Mouse (Mus musculus): ENCODE data around the gene Smyd3. TPM values are rescaled to one million over a fixed set of nuclear protein-coding genes. Genes with fewer than 3 reads are reported as not detected.
"Not testable (repeated sequence)": the region's sequence is repeated elsewhere in the genome, so short reads cannot be mapped to it uniquely, and the experiment has no call there.

Gene Smyd3
- polyA plus RNA-seq, 1 experiment = 40.2 TPM

DNA sequence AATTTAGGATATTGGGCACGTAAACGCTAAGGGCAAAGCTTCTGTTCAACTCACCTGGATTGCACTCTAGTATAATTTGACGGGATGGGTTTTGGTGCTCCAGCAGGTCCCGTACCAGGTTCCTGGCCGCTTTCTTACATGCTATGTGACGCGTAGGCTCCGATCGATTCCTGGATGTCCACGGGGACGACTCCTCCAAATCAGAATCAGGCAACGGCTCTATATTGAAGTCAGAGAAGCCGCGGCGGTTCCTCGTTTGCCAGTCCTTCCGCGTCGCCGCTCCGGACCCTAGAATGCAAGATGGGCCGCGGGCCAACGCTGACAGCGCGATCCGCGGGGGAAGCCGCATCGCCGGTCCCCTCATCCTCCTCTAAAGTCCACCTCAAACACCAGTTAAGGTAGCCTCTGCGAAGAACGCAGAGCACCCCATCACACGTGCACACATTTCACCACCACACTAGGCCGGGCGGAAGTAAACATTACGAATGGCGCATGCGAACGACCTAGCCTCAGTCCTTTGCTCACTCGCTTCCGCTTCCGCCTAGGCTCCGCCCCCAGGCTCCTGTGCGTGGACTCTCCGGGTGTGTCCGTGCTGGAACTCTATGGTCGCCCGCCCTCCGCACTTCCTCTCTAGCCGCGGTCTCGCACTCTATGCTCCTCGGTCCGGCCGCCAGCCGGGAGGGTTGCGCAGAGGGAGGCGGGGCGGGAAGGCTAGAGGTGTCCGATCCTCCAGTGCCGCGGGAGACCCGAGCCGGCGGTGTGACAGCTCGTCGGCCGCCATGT is 28.1 kb upstream of the Smyd3 start, which contains the start of the genes Tfb2m and Cnst:
Tfb2m (minus strand) TSS at position 500 of the 783 bp plus-strand sequence.
Cnst (plus strand) TSS at position 603 of the 783 bp plus-strand sequence.
- not testable (repeated sequence) for H3K4me1 ChIP-seq (ENCODE audit: control insufficient read depth, insufficient read depth, low read length); H3K9me3 ChIP-seq (replicated peaks; ENCODE audit: control insufficient read depth, insufficient read depth, low read length, poor library complexity, severe bottlenecking); H3K27ac ChIP-seq (ENCODE audit: insufficient read depth, low read length); H3K36me3 ChIP-seq (ENCODE audit: control insufficient read depth, insufficient read depth, low read length, poor library complexity, severe bottlenecking); H3K27me3 ChIP-seq (ENCODE audit: control insufficient read depth, insufficient read depth, low read length, poor library complexity, severe bottlenecking)
- TF ChIP-seq EP300 (IDR thresholded peaks at IDR 0.05; ENCODE audit: insufficient read depth, low read depth, low read length) = peak; percentile 35; the same call in 1 of the 2 replicates
- peak within 1 kb of the TSS; percentile 82 for H3K4me3 ChIP-seq (ENCODE audit: low read depth, low read length)
- H3K9ac ChIP-seq (ENCODE audit: low read depth, poor library complexity, severe bottlenecking) = peak within 1 kb of the TSS; percentile 74

DNA sequence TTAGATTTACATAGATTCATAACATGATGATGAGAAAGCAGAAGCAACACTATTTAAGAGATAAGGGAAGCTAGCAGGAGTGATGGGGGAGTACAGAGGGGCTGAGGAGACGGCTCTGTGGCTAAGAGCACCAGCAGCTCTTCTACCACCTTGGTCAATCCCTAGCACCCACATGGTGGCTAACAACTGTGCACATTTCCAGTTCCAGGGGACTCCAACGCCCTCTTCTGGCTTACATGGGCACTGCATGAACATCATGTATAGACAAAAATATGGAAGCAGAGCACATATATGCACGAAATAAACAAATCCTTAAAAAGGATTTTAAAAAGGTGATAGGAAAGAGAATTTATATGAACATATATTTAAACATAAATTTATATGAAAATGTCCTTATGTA is 23.7 kb upstream of the Smyd3 start:
- Histone ChIP-seq H3K4me1 (ENCODE audit: control insufficient read depth, insufficient read depth, low read length) (no peaks in the 10 kb centered on the region), H3K36me3 (ENCODE audit: control insufficient read depth, insufficient read depth, low read length, poor library complexity, severe bottlenecking) (peaks cover 9% of the 10 kb centered on the region)
- TF ChIP-seq EP300 (IDR thresholded peaks at IDR 0.05; ENCODE audit: insufficient read depth, low read depth, low read length) (no peak), POLR2A (IDR thresholded peaks at IDR 0.05; ENCODE audit: insufficient read depth, low read length) (no peak), CTCF (IDR thresholded peaks at IDR 0.05; ENCODE audit: low read depth, low read length) (peak; percentile 43)

DNA sequence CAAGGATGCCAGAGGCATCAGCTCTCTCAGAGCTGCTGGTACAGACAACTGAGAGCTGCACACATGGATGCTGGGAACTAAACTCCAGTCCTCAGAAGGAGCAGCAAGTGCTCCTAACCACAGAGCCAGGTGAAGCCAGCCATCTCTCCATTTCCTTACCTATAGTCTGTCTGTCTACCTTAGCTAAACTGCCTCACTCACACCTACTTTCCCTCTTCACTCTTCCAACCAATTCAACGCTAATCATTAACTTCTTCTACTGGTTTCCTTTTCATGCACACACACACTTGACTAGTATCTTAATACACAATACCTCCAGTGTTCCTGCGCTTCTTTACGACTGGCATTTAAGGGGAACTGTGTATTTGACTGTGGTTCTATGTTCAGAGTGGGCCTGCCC is 22.0 kb upstream of the Smyd3 start:
- Histone ChIP-seq H3K9me3 (replicated peaks; ENCODE audit: control insufficient read depth, insufficient read depth, low read length, poor library complexity, severe bottlenecking) (no peaks in the 10 kb centered on the region), H3K36me3 (ENCODE audit: control insufficient read depth, insufficient read depth, low read length, poor library complexity, severe bottlenecking) (peaks cover 9% of the 10 kb centered on the region), H3K4me1 (ENCODE audit: control insufficient read depth, insufficient read depth, low read length) (no peaks in the 10 kb centered on the region), H3K9ac (ENCODE audit: low read depth, poor library complexity, severe bottlenecking) (no peak overlapping the region), H3K27ac (ENCODE audit: insufficient read depth, low read length) (no peak overlapping the region), H3K27me3 (ENCODE audit: control insufficient read depth, insufficient read depth, low read length, poor library complexity, severe bottlenecking) (no peaks in the 10 kb centered on the region), H3K4me3 (ENCODE audit: low read depth, low read length) (no peak overlapping the region)
- no peak for TF ChIP-seq EP300 (IDR thresholded peaks at IDR 0.05; ENCODE audit: insufficient read depth, low read depth, low read length)
- no peak for TF ChIP-seq CTCF (IDR thresholded peaks at IDR 0.05; ENCODE audit: low read depth, low read length)
- no peak for TF ChIP-seq POLR2A (IDR thresholded peaks at IDR 0.05; ENCODE audit: insufficient read depth, low read length)

More for the DNA sequence above, 23.7 kb upstream of the Smyd3 start:
- Histone ChIP-seq H3K27ac (ENCODE audit: insufficient read depth, low read length) (no peak overlapping the region), H3K9ac (ENCODE audit: low read depth, poor library complexity, severe bottlenecking) (no peak overlapping the region), H3K9me3 (replicated peaks; ENCODE audit: control insufficient read depth, insufficient read depth, low read length, poor library complexity, severe bottlenecking) (no peaks in the 10 kb centered on the region), H3K27me3 (ENCODE audit: control insufficient read depth, insufficient read depth, low read length, poor library complexity, severe bottlenecking) (no peaks in the 10 kb centered on the region), H3K4me3 (ENCODE audit: low read depth, low read length) (no peak overlapping the region)

DNA sequence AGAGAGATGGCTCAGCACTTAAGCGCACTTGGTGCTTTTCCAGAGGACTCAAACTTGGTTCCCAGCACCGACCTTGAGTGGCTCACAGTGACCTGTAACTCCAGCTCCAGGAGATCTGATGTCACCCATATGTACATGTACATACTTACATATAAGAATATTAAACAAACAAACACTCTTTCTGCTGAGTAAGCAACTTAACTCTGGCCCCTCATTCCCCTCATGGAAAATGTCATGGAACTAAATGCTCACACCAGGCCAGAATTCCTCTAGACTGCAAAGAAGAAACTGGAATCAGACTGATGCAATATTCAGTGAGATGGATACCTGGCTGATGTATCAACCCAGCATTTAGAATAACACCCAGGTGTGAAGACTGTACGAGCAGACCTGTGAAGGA is 21.2 kb upstream of the Smyd3 start:
- H3K36me3 ChIP-seq (ENCODE audit: control insufficient read depth, insufficient read depth, low read length, poor library complexity, severe bottlenecking) = peaks cover 7% of the 10 kb centered on the region
- no peak overlapping the region for H3K27ac ChIP-seq (ENCODE audit: insufficient read depth, low read length)
- H3K9ac ChIP-seq (ENCODE audit: low read depth, poor library complexity, severe bottlenecking) = no peak overlapping the region
- H3K4me1 ChIP-seq (ENCODE audit: control insufficient read depth, insufficient read depth, low read length) = no peaks in the 10 kb centered on the region
- H3K9me3 ChIP-seq (replicated peaks; ENCODE audit: control insufficient read depth, insufficient read depth, low read length, poor library complexity, severe bottlenecking) = no peaks in the 10 kb centered on the region
- no peak overlapping the region for H3K4me3 ChIP-seq (ENCODE audit: low read depth, low read length)
- TF ChIP-seq CTCF (IDR thresholded peaks at IDR 0.05; ENCODE audit: low read depth, low read length) (no peak), EP300 (IDR thresholded peaks at IDR 0.05; ENCODE audit: insufficient read depth, low read depth, low read length) (no peak), POLR2A (IDR thresholded peaks at IDR 0.05; ENCODE audit: insufficient read depth, low read length) (no peak)
- no peaks in the 10 kb centered on the region for H3K27me3 ChIP-seq (ENCODE audit: control insufficient read depth, insufficient read depth, low read length, poor library complexity, severe bottlenecking)

- Histone ChIP-seq H3K36me3 (ENCODE audit: control insufficient read depth, insufficient read depth, low read length, poor library complexity, severe bottlenecking) (no peaks in the 10 kb centered on the region), H3K9me3 (replicated peaks; ENCODE audit: control insufficient read depth, insufficient read depth, low read length, poor library complexity, severe bottlenecking) (no peaks in the 10 kb centered on the region), H3K4me3 (ENCODE audit: low read depth, low read length) (no peak overlapping the region), H3K4me1 (ENCODE audit: control insufficient read depth, insufficient read depth, low read length) (no peaks in the 10 kb centered on the region), H3K27ac (ENCODE audit: insufficient read depth, low read length) (no peak overlapping the region), H3K27me3 (ENCODE audit: control insufficient read depth, insufficient read depth, low read length, poor library complexity, severe bottlenecking) (no peaks in the 10 kb centered on the region), H3K9ac (ENCODE audit: low read depth, poor library complexity, severe bottlenecking) (no peak overlapping the region)
- no peak for TF ChIP-seq POLR2A (IDR thresholded peaks at IDR 0.05; ENCODE audit: insufficient read depth, low read length)
- TF ChIP-seq CTCF (IDR thresholded peaks at IDR 0.05; ENCODE audit: low read depth, low read length) = no peak
- TF ChIP-seq EP300 (IDR thresholded peaks at IDR 0.05; ENCODE audit: insufficient read depth, low read depth, low read length) = no peak
Observed at GRCm38 (mm10) chr1:179519901-179520300, 2.1 kb upstream of the Smyd3 start.

DNA sequence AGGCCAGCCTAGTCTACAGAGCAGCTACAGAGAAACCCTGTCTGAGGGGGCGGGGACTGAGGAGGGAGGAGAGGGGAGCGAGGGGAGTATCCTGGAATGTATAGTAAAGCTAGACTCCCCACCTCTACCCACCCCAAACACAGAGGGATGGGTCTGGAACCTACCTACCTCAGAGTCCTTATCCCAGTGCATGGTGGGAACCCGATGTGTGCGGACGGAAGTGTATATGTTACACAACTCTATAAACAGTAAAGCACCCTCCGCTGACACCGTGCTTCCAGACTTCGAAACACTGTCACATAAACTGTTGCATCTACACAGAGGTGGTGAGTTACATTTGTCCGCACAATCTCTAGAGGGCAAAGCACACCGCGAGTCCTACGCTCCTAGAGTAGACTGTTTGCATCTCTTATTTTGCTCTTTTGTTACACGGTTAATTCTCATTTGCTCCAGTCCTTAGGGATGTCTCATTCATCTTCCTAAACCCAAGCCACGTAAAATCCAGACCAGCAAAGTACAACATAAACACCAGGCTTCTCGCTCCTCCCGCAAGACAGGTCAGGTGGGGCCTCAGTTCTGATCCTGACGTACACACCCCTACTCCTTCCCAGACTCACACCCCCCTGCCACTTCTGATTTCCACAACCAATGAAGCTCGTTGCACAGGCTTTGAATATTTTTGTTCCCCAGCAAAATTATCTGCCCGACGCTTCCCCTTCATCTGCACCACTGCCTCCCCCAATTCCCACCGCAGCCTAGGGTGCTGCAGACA is 714 bp downstream of the Smyd3 start:
- H3K4me3 ChIP-seq (ENCODE audit: low read depth, low read length) = peak overlapping the region; percentile 71
- H3K9ac ChIP-seq (ENCODE audit: low read depth, poor library complexity, severe bottlenecking) = peak overlapping the region; percentile 61
- H3K27ac ChIP-seq (ENCODE audit: insufficient read depth, low read length) = no peak overlapping the region
- H3K9me3 ChIP-seq (replicated peaks; ENCODE audit: control insufficient read depth, insufficient read depth, low read length, poor library complexity, severe bottlenecking) = no peaks in the 10 kb centered on the region
- H3K4me1 ChIP-seq (ENCODE audit: control insufficient read depth, insufficient read depth, low read length) = no peaks in the 10 kb centered on the region
- TF ChIP-seq CTCF (IDR thresholded peaks at IDR 0.05; ENCODE audit: low read depth, low read length) (no peak), POLR2A (IDR thresholded peaks at IDR 0.05; ENCODE audit: insufficient read depth, low read length) (no peak), EP300 (IDR thresholded peaks at IDR 0.05; ENCODE audit: insufficient read depth, low read depth, low read length) (no peak)
- H3K27me3 ChIP-seq (ENCODE audit: control insufficient read depth, insufficient read depth, low read length, poor library complexity, severe bottlenecking) = no peaks in the 10 kb centered on the region
- H3K36me3 ChIP-seq (ENCODE audit: control insufficient read depth, insufficient read depth, low read length, poor library complexity, severe bottlenecking) = no peaks in the 10 kb centered on the region
